Mouse (Mus musculus) urinary bladder, postnatal 14 days (tissue): Measurements from ENCODE around the gene Gm43552.
A peak's percentile ranks its signal among the peaks of the same experiment; 100 is the strongest.
"Not testable (repeated sequence)": the region's sequence is repeated elsewhere in the genome, so short reads cannot be mapped to it uniquely, and the experiment has no call there.

Experiments
- DNase-seq: peaks from one replicate; pipeline ENCODE4 v3.0.0; 2021; ENCODE audit warnings: low spot score

Gene Gm43552

GRCm38 (mm10) chr5:65492716-65493531 lies at the start of gene Gm43552:
Gm43552 (minus strand) TSS chr5:65492833.
- peak; percentile 96 for DNase-seq

- DNase-seq: no peak
Measured at GRCm38 (mm10) chr5:65541889-65542288, 49.3 kb upstream of the Gm43552 start.

- no peak for DNase-seq
Measured at GRCm38 (mm10) chr5:65539786-65540185, 47.2 kb upstream of the Gm43552 start.

GRCm38 (mm10) chr5:65538829-65539228 lies 46.2 kb upstream of the Gm43552 start:
- DNase-seq: no peak

- no peak for DNase-seq
Measured at GRCm38 (mm10) chr5:65538121-65538520, 45.5 kb upstream of the Gm43552 start.

GRCm38 (mm10) chr5:65537420-65538071 lies 44.9 kb upstream of the Gm43552 start:
- peak; percentile 50 for DNase-seq

GRCm38 (mm10) chr5:65536751-65537419 lies 44.3 kb upstream of the Gm43552 start, which contains the start of the genes Smim14 and Ube2k:
Smim14 (minus strand) TSS chr5:65537184.
Ube2k (plus strand) TSS chr5:65537233.
- peak; percentile 93 for DNase-seq

GRCm38 (mm10) chr5:65536068-65536465 lies 43.4 kb upstream of the Gm43552 start:
- DNase-seq: not testable (repeated sequence)

- no peak for DNase-seq
Measured at GRCm38 (mm10) chr5:65535457-65536067, 42.9 kb upstream of the Gm43552 start.

GRCm38 (mm10) chr5:65534496-65534895 lies 41.9 kb upstream of the Gm43552 start:
- DNase-seq: no peak

GRCm38 (mm10) chr5:65531283-65531682 lies 38.6 kb upstream of the Gm43552 start:
- no peak for DNase-seq

- DNase-seq: peak; percentile 41
Measured at GRCm38 (mm10) chr5:65525674-65526443, 33.2 kb upstream of the Gm43552 start.

- DNase-seq: no peak
Measured at GRCm38 (mm10) chr5:65524831-65525230, 32.2 kb upstream of the Gm43552 start.

- no peak for DNase-seq
Measured at GRCm38 (mm10) chr5:65521803-65522202, 29.2 kb upstream of the Gm43552 start.

GRCm38 (mm10) chr5:65514635-65515278 lies 22.1 kb upstream of the Gm43552 start:
- peak; percentile 71 for DNase-seq

GRCm38 (mm10) chr5:65513506-65513905 lies 20.9 kb upstream of the Gm43552 start:
- no peak for DNase-seq

GRCm38 (mm10) chr5:65508395-65508794 lies 15.8 kb upstream of the Gm43552 start:
- no peak for DNase-seq

GRCm38 (mm10) chr5:65505786-65506185 lies 13.2 kb upstream of the Gm43552 start:
- DNase-seq: peak; percentile 24

GRCm38 (mm10) chr5:65501407-65501806 lies 8.8 kb upstream of the Gm43552 start:
- no peak for DNase-seq

GRCm38 (mm10) chr5:65500231-65500630 lies 7.6 kb upstream of the Gm43552 start:
- DNase-seq: no peak
